Mouse (Mus musculus) megakaryocyte, embryonic 14.5 days (primary cell): ENCODE data around the gene Cald1. TPM values are rescaled to one million over a fixed set of nuclear protein-coding genes. Genes with fewer than 3 reads are reported as not detected.

Experiments used
- H3K27me3 ChIP-seq: replicated peaks from 2 replicates; pipeline ENCODE3; 2012; ENCODE audit warnings: inconsistent platforms
- H3K36me3 ChIP-seq: replicated peaks from 2 replicates; pipeline ENCODE3; 2012; ENCODE audit warnings: low read length, inconsistent platforms, mixed read lengths
- H3K4me1 ChIP-seq: 2 replicates; pipeline ENCODE4 v1.6.1; 2012; ENCODE audit warnings: inconsistent platforms
- H3K4me3 ChIP-seq: replicated peaks from 2 replicates; pipeline ENCODE3; 2012; ENCODE audit warnings: moderate library complexity, mild to moderate bottlenecking, inconsistent platforms
- H3K9me3 ChIP-seq: 2 replicates; pipeline ENCODE4 v1.6.1; 2012; ENCODE audit warnings: inconsistent platforms
- FLI1 ChIP-seq: IDR thresholded peaks from 2 replicates; pipeline ENCODE4 v1.6.1; 2012; ENCODE audit warnings: low read length, inconsistent platforms, mixed read lengths
- GATA1 ChIP-seq: IDR thresholded peaks from 3 replicates; pipeline ENCODE4 v1.6.1; 2012; ENCODE audit warnings: mixed read lengths, low read length, inconsistent platforms, borderline replicate concordance
- polyA plus RNA-seq: library from polyadenylated mRNA; stranded (reverse); fragments of >175 nt; gene quantifications from 2 replicates; pipeline ENCODE4 v1.2.3, GENCODE M21; 2012; ENCODE audit warnings: low replicate concordance; ENCODE audit not compliant: insufficient read depth

Gene Cald1
- polyA plus RNA-seq, 1 experiment = 42.3 TPM

DNA sequence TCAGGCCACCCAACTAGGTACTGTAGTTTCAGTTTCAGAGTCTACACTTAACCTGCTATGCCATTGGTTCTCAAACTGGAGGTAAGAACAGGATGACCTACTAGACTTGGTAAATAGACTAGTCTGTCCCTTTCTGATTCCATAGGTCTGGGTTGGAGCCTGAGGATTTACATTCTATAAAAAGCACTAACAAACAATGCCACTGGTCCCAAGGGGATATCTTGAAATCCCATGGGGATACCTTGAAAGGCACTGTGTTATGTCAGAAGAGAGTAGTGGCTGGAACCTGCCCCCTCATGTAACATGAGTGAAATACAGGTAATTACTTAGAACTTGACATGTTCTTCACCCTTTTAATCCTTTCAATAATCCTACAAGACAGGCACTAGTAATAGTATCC is 178.1 kb downstream of the Cald1 start:
- no peak for TF ChIP-seq GATA1
- TF ChIP-seq FLI1 = no peak
- no peaks in the 10 kb centered on the region for H3K9me3 ChIP-seq
- no peak overlapping the region for H3K4me3 ChIP-seq
- no peaks in the 10 kb centered on the region for H3K27me3 ChIP-seq
- no peaks in the 10 kb centered on the region for H3K36me3 ChIP-seq
- peaks cover 9% of the 10 kb centered on the region; the same call in 1 of the 2 replicates for H3K4me1 ChIP-seq

- no peak overlapping the region for H3K4me3 ChIP-seq
- H3K27me3 ChIP-seq = no peaks in the 10 kb centered on the region
- no peak for TF ChIP-seq GATA1
- H3K4me1 ChIP-seq = peaks cover 13% of the 10 kb centered on the region; the same call in 1 of the 2 replicates
- no peaks in the 10 kb centered on the region for H3K9me3 ChIP-seq
- H3K36me3 ChIP-seq = no peaks in the 10 kb centered on the region
Observed at GRCm38 (mm10) chr6:34777094-34777493, 178.8 kb downstream of the Cald1 start.

GRCm38 (mm10) chr6:34777981-34778668 is 179.8 kb downstream of the Cald1 start:
- Histone ChIP-seq H3K4me1 (peaks cover 18% of the 10 kb centered on the region; the same call in 1 of the 2 replicates), H3K4me3 (no peak overlapping the region), H3K36me3 (peaks cover 2% of the 10 kb centered on the region), H3K27me3 (no peaks in the 10 kb centered on the region), H3K9me3 (no peaks in the 10 kb centered on the region)
- TF ChIP-seq GATA1 = no peak
- no peak for TF ChIP-seq FLI1

GRCm38 (mm10) chr6:34780231-34780942 is 182.1 kb downstream of the Cald1 start, which contains the start of gene Agbl3:
TSS of gene Agbl3 (plus strand) at chr6:34780432.
- Histone ChIP-seq H3K27me3 (no peaks in the 10 kb centered on the region), H3K4me3 (peak within 1 kb of the TSS; percentile 94), H3K36me3 (peaks cover 10% of the 10 kb centered on the region), H3K4me1 (peaks cover 18% of the 10 kb centered on the region; the same call in 1 of the 2 replicates), H3K9me3 (no peaks in the 10 kb centered on the region)
- TF ChIP-seq FLI1 (no peak), GATA1 (no peak)

GRCm38 (mm10) chr6:34780943-34781289 is 182.6 kb downstream of the Cald1 start:
- TF ChIP-seq FLI1 (no peak), GATA1 (no peak)

GRCm38 (mm10) chr6:34782493-34782892 is 184.2 kb downstream of the Cald1 start:
- no peaks in the 10 kb centered on the region for H3K9me3 ChIP-seq
- TF ChIP-seq GATA1 (no peak), FLI1 (no peak)
- peaks cover 20% of the 10 kb centered on the region for H3K36me3 ChIP-seq
- H3K4me1 ChIP-seq = peaks cover 14% of the 10 kb centered on the region; the same call in 1 of the 2 replicates
- H3K4me3 ChIP-seq = no peak overlapping the region
- no peaks in the 10 kb centered on the region for H3K27me3 ChIP-seq

More at GRCm38 (mm10) chr6:34780943-34781289, 182.6 kb downstream of the Cald1 start:
- peaks cover 15% of the 10 kb centered on the region for H3K36me3 ChIP-seq
- H3K9me3 ChIP-seq = no peaks in the 10 kb centered on the region
- no peaks in the 10 kb centered on the region for H3K27me3 ChIP-seq
- H3K4me1 ChIP-seq = peaks cover 18% of the 10 kb centered on the region; the same call in 1 of the 2 replicates
- H3K4me3 ChIP-seq = peak overlapping the region; percentile 94

- Histone ChIP-seq H3K9me3 (no peaks in the 10 kb centered on the region), H3K4me1 (peaks cover 16% of the 10 kb centered on the region), H3K27me3 (no peaks in the 10 kb centered on the region), H3K4me3 (no peak overlapping the region), H3K36me3 (no peaks in the 10 kb centered on the region)
- no peak for TF ChIP-seq FLI1
- TF ChIP-seq GATA1 = no peak
Observed at GRCm38 (mm10) chr6:34796881-34797280, 198.6 kb downstream of the Cald1 start.

DNA sequence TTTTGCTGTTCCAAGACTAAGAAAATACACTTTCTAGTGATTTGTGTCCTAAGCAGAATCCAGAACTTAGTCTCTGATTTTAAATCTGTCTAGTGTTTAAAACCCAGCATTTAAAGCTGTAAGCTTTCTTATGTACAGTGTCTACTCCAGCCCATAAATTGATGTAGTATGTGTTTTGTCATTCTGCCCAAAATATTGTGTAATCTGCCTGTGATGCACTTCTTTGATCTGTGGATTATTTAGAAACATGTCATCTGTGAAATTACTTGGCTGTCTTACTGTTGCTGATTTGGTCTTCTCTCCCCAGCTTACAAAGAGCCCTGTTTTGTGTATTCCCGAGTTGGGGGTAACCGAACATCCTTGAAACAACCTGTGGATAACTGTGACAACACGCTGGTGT is 199.6 kb downstream of the Cald1 start:
- TF ChIP-seq GATA1 (no peak), FLI1 (no peak)
- H3K9me3 ChIP-seq = no peaks in the 10 kb centered on the region
- H3K4me3 ChIP-seq = no peak overlapping the region
- H3K27me3 ChIP-seq = no peaks in the 10 kb centered on the region
- H3K36me3 ChIP-seq = no peaks in the 10 kb centered on the region
- H3K4me1 ChIP-seq = peaks cover 17% of the 10 kb centered on the region

DNA sequence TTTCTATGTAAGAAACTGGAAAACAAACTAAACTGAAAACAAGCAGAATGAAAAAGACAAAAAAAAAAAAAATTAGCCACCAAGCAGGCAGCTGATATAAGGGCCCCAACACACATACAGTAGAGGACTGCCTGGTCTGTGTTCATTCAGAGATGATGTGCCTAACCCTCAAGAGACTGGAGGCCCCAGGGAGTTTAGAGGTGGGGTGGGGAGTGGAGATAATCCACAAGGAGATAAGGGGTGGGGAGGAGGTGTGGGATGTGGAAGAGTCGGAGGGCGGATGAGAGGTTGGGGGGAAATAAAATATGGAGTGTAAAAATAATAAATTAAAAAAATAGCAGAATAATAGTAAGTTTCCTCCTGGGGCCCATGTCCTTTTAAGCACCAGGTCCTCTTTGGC is 207.3 kb downstream of the Cald1 start:
- Histone ChIP-seq H3K4me3 (no peak overlapping the region), H3K4me1 (peaks cover 9% of the 10 kb centered on the region), H3K36me3 (no peaks in the 10 kb centered on the region), H3K27me3 (no peaks in the 10 kb centered on the region), H3K9me3 (no peaks in the 10 kb centered on the region)
- TF ChIP-seq FLI1 (no peak), GATA1 (no peak)

DNA sequence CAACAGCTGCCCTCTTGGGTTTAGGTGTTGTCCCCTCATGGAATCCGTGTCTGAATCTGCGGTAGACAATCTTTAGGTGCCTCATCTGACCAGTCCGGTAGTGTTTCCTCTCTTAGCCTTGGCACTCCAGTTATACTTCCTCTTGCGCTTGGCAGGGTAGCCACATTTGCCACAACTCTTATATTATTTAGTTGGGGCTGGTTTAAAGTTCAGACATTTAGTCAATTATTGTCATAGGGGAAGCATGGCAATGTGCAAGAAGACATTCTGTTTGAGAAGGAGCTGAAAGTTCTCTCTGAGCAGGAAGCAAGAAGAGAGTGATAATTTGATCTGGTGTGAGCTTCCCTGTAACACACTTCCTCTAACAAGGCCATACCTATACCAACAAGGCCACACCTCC is 212.4 kb downstream of the Cald1 start:
- Histone ChIP-seq H3K9me3 (no peaks in the 10 kb centered on the region), H3K4me3 (no peak overlapping the region), H3K4me1 (peaks cover 18% of the 10 kb centered on the region), H3K27me3 (no peaks in the 10 kb centered on the region), H3K36me3 (no peaks in the 10 kb centered on the region)
- no peak for TF ChIP-seq FLI1
- TF ChIP-seq GATA1 = no peak
